Mouse (Mus musculus): Measurements from ENCODE around the gene Sart3. TPM values are rescaled to one million over a fixed set of nuclear protein-coding genes. Genes with fewer than 3 reads are reported as not detected.

Gene Sart3
- polyA plus RNA-seq, 1 experiment from 2014 or later, result 63.9 TPM

DNA sequence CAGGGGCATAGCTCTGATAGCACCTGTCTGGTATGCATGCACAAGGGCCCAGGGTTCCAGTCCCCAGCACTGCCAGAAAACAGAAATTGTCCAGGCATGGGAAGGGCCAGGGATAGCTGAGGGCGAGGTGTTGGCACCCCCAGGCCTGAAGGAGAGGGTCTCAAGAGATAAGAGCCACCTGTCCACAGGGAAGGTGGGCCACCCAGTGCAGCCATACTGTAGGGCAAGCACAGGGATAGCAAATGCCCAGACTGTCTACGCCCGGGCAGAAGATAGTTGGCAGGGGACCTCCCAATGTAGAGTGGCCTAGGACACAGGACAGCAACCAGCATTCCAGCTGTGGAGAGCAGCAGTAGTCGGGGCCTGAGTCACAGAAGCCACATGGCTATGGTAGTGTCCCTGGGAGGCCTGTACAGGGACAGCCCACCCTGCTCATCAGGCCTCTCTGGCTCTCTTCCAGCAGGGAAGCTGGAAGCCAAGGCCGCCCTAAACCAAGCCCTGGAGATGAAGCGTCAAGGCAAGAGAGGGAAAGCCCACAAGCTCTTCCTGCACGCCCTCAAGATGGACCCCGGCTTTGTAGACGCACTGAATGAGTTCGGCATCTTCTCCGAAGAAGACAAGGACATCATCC lies 34.6 kb downstream of the Sart3 start:
- no peaks in the 10 kb centered on the region for H3K27me3 ChIP-seq (ENCODE audit: insufficient read depth, poor library complexity, severe bottlenecking)
- no peak overlapping the region for H3K4me3 ChIP-seq
- WGBS, result 91% methylated on average over 11 of the region's 11 CpGs
- H3K36me3 ChIP-seq, result peaks cover 51% of the 10 kb centered on the region
- no peaks in the 10 kb centered on the region for H3K9me3 ChIP-seq
- peaks cover 22% of the 10 kb centered on the region for H3K4me1 ChIP-seq
- no peak overlapping the region for H3K27ac ChIP-seq
- DNase-seq (ENCODE audit: low spot score), result no peak

DNA sequence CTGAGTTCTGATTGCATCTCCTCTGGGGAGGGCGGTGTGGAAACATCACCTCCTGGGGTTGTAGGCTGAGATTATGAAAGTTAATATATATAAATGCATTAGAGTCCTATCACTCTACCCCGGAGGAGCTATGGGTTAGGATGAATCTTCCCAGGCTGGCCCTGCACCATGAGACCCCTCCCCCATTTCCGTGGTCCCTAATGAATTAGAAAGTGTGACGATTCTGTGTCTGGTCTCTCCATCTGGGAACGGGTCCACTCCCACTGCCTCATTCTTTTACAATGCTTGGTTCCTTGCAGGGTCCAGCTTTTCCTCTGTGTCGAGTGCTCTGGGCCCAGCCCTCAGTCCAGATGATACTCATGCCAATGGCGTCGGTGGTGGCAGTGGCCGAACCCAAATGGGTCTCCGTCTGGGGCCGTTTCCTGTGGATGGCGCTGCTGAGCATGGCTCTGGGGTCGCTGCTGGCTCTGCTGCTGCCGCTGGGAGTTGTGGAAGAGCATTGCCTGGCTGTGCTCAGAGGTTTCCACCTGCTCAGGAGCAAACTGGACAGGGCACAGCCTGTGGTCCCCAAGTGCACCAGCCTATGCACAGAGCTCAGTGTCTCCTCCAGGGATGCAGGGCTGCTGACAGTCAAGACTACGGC lies 35.7 kb downstream of the Sart3 start:
- Histone ChIP-seq H3K36me3 (peaks cover 41% of the 10 kb centered on the region), H3K9me3 (no peaks in the 10 kb centered on the region), H3K27me3 (ENCODE audit: insufficient read depth, poor library complexity, severe bottlenecking) (no peaks in the 10 kb centered on the region), H3K4me1 (peaks cover 22% of the 10 kb centered on the region), H3K27ac (peak overlapping the region; percentile 97; the same call in 1 of the 2 replicates), H3K4me3 (peak overlapping the region; percentile 75)
- WGBS, result 41% methylated on average over 15 of the region's 15 CpGs
- no peak for DNase-seq (ENCODE audit: low spot score)

DNA sequence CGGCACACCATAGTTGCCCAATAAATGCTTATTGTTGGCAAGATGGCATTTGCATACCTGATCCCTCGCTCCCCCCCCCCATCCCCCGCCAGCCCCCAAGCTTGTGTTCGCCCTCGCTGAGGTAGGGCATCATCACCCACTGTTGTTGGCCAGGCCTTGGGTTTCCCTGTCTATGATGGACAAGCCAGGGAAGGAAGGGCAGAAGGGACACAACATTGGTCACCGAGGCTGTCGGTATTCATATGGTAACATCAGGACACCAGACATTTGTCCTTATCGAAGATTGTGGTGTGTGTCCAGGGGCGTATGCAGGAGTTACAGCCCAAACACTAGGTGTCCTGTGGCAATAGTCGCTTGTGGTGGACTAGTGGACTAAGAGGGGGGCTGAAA lies 36.2 kb downstream of the Sart3 start:
- H3K36me3 ChIP-seq, result peaks cover 35% of the 10 kb centered on the region
- WGBS, result 7% methylated on average over 10 of the region's 10 CpGs
- no peaks in the 10 kb centered on the region for H3K27me3 ChIP-seq (ENCODE audit: insufficient read depth, poor library complexity, severe bottlenecking)
- H3K4me1 ChIP-seq, result peaks cover 22% of the 10 kb centered on the region
- H3K27ac ChIP-seq, result peak overlapping the region; percentile 97
- no peaks in the 10 kb centered on the region for H3K9me3 ChIP-seq
- no peak for DNase-seq (ENCODE audit: low spot score)
- H3K4me3 ChIP-seq, result peak overlapping the region; percentile 75

DNA sequence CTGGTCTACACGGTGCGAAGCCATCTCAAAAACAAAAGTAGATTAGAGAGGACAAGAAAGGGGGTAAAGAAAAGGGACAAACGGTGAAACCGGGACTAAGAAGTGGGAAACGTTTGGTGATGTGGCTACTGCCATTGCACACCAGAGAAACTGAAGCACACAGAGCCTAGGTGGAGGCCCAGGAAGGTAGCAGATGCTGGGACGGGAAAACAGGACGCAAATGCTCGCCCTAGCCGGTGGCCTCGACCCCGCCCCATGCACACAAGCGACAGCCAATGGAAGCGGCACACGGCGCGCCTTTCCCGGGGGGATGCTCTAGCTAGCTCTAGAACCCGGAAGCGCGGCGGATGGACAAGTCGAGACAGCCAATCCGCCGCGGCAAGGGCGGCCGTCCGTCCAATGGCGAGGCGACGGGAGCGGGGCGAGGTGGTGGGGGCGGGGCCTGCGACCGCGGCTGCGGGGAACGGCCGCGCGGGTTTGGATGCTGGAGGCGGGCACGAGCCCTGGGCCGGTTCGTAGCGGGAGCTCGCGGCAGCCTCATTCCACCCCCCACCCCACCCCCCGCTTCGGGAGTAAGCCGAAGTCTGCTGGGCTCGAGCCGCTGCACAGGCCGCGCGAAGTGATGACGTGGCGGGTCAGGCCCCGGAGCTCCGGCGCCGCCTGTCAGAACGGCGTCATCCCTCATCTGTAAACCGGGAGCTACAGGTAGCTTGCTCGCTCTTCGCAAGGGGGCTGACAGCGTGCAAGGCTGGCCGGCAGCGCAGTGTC lies 36.8 kb downstream of the Sart3 start, which contains the start of gene Ficd:
Gene Ficd, plus strand, starts transcription at position 459 of the 768 bp plus-strand sequence.
- peaks cover 29% of the 10 kb centered on the region for H3K36me3 ChIP-seq

DNA sequence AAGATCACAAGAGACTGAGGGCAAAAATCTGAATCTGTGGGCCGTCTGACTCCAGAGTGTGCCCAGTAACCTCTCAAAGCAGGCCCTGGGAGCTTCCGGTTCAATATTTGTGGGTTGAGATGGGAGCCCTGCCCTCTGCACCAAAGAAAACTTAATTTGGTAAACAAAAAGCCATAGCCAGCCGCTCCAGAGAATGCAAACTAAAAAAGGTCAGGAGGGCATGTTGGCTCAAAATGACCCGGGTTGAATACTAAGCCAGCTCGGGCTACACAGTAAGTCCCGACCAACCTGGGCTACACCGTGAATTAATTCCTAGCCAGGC lies 37.3 kb downstream of the Sart3 start:
- no peak for DNase-seq (ENCODE audit: low spot score)
- peaks cover 22% of the 10 kb centered on the region for H3K4me1 ChIP-seq
- H3K36me3 ChIP-seq, result peaks cover 25% of the 10 kb centered on the region
- H3K27me3 ChIP-seq (ENCODE audit: insufficient read depth, poor library complexity, severe bottlenecking), result no peaks in the 10 kb centered on the region
- H3K27ac ChIP-seq, result peak overlapping the region; percentile 97
- peak overlapping the region; percentile 75 for H3K4me3 ChIP-seq
- WGBS, result 35% methylated on average over 7 of the region's 7 CpGs
- H3K9me3 ChIP-seq, result no peaks in the 10 kb centered on the region

More for the DNA sequence above, 36.8 kb downstream of the Sart3 start, which contains the start of gene Ficd:
- peak; percentile 99 for DNase-seq (ENCODE audit: low spot score)
- no peaks in the 10 kb centered on the region for H3K27me3 ChIP-seq (ENCODE audit: insufficient read depth, poor library complexity, severe bottlenecking)
- peak within 1 kb of the TSS; percentile 75 for H3K4me3 ChIP-seq
- 1% methylated on average over 71 of the region's 71 CpGs for WGBS
- H3K4me1 ChIP-seq, result peaks cover 22% of the 10 kb centered on the region
- H3K27ac ChIP-seq, result peak within 1 kb of the TSS; percentile 97
- no peaks in the 10 kb centered on the region for H3K9me3 ChIP-seq

DNA sequence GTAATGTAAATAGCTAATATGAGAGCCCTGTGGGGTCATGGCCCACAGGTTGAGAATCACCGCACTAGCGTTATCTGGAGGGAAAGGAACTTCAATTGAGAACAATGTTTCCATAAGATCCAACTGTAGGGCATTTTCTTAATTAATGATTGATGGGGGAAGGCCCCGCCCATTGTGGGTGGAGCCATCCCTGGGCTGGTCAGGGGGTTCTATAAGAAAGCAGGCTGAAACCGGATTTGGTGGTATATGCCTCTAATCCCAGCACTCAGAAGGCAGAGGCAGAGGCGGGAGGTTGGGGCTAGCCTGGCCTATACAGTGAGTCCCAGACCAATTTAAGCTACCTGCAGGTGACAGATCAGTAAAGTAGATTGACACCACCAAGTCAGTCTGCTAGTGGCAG lies 37.9 kb downstream of the Sart3 start:
- WGBS, result 62% methylated on average over 5 of the region's 5 CpGs
- H3K4me1 ChIP-seq, result peaks cover 22% of the 10 kb centered on the region

DNA sequence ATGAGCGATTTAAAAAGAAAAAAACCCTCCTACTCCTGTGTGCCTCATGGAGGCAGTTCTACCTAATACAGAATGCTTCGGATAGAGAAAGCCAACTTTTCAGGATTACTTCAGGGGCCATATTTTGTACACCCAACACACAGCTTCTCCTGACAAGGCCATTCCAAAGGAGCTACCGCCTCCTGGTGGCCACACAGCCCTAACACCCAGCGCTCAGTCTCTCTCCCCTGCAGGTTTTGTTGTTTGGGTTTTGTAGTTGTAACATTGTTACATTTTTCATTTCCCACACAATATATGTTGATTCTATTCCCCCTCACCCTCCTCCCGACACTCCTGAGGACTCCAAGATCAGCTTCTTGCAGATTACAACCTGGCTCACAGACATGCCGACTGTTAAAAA lies 40.1 kb downstream of the Sart3 start:
- no peak for DNase-seq (ENCODE audit: low spot score)
- Histone ChIP-seq H3K27me3 (ENCODE audit: insufficient read depth, poor library complexity, severe bottlenecking) (peaks cover 2% of the 10 kb centered on the region; the same call in 1 of the 2 replicates), H3K4me1 (peaks cover 18% of the 10 kb centered on the region), H3K4me3 (no peak overlapping the region), H3K9me3 (no peaks in the 10 kb centered on the region), H3K27ac (no peak overlapping the region), H3K36me3 (no peaks in the 10 kb centered on the region)
- 24% methylated on average over 6 of the region's 6 CpGs for WGBS

More for the DNA sequence above, 37.9 kb downstream of the Sart3 start:
- DNase-seq (ENCODE audit: low spot score), result no peak
- Histone ChIP-seq H3K27ac (peak overlapping the region; percentile 97), H3K4me3 (no peak overlapping the region), H3K9me3 (no peaks in the 10 kb centered on the region), H3K36me3 (peaks cover 20% of the 10 kb centered on the region), H3K27me3 (ENCODE audit: insufficient read depth, poor library complexity, severe bottlenecking) (no peaks in the 10 kb centered on the region)

DNA sequence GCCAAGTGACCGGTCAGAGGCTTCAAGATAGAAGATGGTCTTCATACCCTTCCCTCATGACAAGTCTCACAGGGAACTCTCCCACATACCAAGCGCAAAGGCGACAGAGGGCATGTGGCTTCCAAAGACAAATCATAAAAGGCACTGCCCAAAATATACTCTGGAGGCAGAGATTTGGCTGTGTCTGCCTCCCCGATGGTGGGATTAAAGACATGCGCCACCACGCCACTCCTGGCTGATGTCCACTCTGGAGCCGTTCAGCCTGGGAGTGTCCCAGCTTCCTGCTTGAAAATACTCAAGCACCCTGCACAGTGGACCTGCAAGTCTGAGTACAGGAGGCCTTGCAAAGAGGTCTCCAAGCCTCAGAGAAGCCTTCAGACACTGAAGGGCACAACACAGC lies 41.1 kb downstream of the Sart3 start:
- peaks cover 5% of the 10 kb centered on the region; the same call in 1 of the 2 replicates for H3K27me3 ChIP-seq (ENCODE audit: insufficient read depth, poor library complexity, severe bottlenecking)
- H3K4me1 ChIP-seq, result peaks cover 8% of the 10 kb centered on the region
- no peaks in the 10 kb centered on the region for H3K9me3 ChIP-seq
- WGBS, result 84% methylated on average over 7 of the region's 7 CpGs
- no peak overlapping the region for H3K4me3 ChIP-seq
- no peak for DNase-seq (ENCODE audit: low spot score)
- H3K36me3 ChIP-seq, result no peaks in the 10 kb centered on the region
- H3K27ac ChIP-seq, result no peak overlapping the region

DNA sequence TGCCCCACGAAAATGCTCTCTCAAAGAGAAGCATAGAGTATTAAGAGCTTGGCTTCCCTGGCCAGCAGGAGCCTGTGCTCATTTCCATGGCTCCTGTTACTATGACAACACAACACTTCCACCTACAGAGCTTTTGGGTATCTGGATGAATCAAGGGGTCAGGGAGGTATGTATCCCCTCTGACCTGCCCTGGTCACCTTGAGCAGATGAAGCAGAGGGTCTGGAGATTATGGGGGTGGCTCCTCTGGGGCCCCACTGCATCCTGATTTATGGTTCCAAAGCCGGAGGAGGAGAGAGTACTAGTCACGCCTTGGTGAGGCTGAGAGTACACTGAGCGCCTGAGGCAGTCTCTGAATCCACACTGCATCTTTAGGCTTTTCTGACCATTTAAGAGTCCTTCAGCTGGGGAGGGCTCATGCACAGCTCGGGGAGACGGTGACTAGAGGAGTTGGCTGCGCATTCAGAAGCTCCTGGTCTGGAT lies 41.6 kb downstream of the Sart3 start:
- Histone ChIP-seq H3K27me3 (ENCODE audit: insufficient read depth, poor library complexity, severe bottlenecking) (peaks cover 5% of the 10 kb centered on the region; the same call in 1 of the 2 replicates), H3K4me1 (peaks cover 4% of the 10 kb centered on the region; the same call in 1 of the 2 replicates), H3K9me3 (no peaks in the 10 kb centered on the region), H3K27ac (no peak overlapping the region), H3K4me3 (no peak overlapping the region), H3K36me3 (no peaks in the 10 kb centered on the region)
- no peak for DNase-seq (ENCODE audit: low spot score)
- WGBS, result 69% methylated on average over 7 of the region's 7 CpGs

DNA sequence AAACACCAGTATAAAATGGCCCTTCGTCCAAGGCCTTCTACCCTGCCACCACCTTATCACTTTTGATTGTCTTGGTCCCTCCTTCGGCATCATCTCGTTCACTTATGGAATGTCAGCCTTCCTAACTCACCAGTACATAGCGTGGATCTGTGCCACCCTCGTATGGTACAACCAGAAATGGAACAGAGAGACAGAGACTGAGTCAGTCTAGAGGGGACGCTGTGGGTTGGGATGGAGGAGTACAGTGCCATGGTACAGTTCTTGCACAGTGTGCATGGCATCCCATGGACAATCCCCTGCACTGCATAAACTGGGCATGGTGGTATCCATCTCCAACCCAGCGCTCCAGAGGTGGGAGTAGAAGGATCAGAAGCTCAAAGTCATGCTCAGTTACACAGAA lies 43.6 kb downstream of the Sart3 start:
- no peak for DNase-seq (ENCODE audit: low spot score)
- no peak overlapping the region for H3K4me3 ChIP-seq
- no peaks in the 10 kb centered on the region for H3K9me3 ChIP-seq
- H3K27me3 ChIP-seq (ENCODE audit: insufficient read depth, poor library complexity, severe bottlenecking), result peaks cover 11% of the 10 kb centered on the region
- H3K36me3 ChIP-seq, result no peaks in the 10 kb centered on the region
- peaks cover 4% of the 10 kb centered on the region; the same call in 1 of the 2 replicates for H3K4me1 ChIP-seq
- WGBS, result 78% methylated on average over 7 of the region's 7 CpGs
- H3K27ac ChIP-seq, result no peak overlapping the region

DNA sequence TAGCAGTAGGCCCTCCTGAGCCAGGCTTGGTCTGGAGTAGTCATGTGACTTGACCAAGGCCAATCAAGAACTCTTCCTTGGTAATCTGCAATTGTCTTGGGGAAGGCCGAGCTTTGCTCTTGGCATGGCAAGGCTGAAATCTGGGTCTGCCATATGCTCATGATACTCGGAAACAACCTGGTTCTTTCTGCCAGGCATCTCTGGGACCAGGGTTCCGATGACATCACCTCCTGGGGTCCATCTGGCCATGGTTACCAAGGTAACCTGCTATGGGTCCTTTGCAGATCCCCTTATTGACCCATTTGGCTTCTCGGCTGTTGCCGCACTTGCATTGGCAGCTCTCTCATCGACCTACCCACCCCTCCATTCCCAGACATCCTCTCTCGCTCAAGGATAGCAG lies 44.3 kb downstream of the Sart3 start:
- H3K27me3 ChIP-seq (ENCODE audit: insufficient read depth, poor library complexity, severe bottlenecking), result peaks cover 17% of the 10 kb centered on the region
- peaks cover 4% of the 10 kb centered on the region; the same call in 1 of the 2 replicates for H3K4me1 ChIP-seq
- H3K36me3 ChIP-seq, result no peaks in the 10 kb centered on the region
- 77% methylated on average over 7 of the region's 7 CpGs for WGBS
- H3K27ac ChIP-seq, result no peak overlapping the region
- no peak for DNase-seq (ENCODE audit: low spot score)
- H3K4me3 ChIP-seq, result no peak overlapping the region
- H3K9me3 ChIP-seq, result no peaks in the 10 kb centered on the region

DNA sequence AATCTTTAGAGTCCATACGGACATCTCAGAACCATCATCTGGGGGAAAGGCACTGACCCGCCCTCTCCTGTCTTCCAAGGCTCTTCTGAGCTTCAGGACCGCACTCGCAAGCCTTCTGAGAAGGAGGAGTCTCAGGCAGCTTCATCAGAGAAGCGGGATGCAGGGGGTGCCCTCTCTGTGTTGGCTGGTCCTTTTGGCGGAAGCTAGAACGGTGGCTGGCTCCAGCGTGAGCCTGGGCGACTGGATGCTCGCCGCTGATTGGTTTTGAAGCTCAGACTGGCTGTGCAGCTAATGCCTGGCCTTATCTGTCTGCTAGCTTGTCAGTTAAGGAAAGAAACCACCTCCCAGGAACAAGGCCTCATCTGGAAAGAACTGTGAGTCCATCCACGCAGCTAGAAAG lies 45.1 kb downstream of the Sart3 start:
- no peaks in the 10 kb centered on the region for H3K36me3 ChIP-seq
- no peaks in the 10 kb centered on the region for H3K9me3 ChIP-seq
- H3K4me1 ChIP-seq, result peaks cover 4% of the 10 kb centered on the region; the same call in 1 of the 2 replicates
- H3K27me3 ChIP-seq (ENCODE audit: insufficient read depth, poor library complexity, severe bottlenecking), result peaks cover 22% of the 10 kb centered on the region
- no peak overlapping the region for H3K27ac ChIP-seq
- 50% methylated on average over 12 of the region's 12 CpGs for WGBS
- H3K4me3 ChIP-seq, result no peak overlapping the region
- DNase-seq (ENCODE audit: low spot score), result no peak

DNA sequence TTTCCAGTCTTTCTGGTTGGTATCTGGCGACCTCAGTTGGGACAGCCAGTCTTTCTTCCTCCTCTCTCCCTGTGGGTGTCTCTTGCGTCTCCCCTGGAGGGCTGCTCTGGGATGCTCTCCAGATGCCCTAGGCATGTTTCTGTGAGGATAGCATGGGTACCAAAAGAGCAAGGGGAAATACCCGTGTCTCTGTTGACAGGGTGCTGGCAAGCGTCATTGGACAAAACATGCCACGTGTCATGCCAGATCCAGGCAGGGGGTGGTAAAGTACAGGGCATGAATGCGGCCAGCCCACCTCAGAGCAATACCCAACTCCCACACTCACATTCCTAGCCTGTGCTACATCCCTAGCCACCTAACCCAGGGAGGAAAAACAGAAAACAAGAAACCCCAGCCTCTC lies 45.7 kb downstream of the Sart3 start:
- WGBS, result 60% methylated on average over 6 of the region's 6 CpGs

More for the DNA sequence above, 45.7 kb downstream of the Sart3 start:
- H3K4me1 ChIP-seq, result peaks cover 4% of the 10 kb centered on the region; the same call in 1 of the 2 replicates
- DNase-seq (ENCODE audit: low spot score), result no peak
- H3K9me3 ChIP-seq, result no peaks in the 10 kb centered on the region
- no peak overlapping the region for H3K27ac ChIP-seq
- H3K27me3 ChIP-seq (ENCODE audit: insufficient read depth, poor library complexity, severe bottlenecking), result peaks cover 22% of the 10 kb centered on the region
- H3K4me3 ChIP-seq, result no peak overlapping the region
- H3K36me3 ChIP-seq, result no peaks in the 10 kb centered on the region
